Comparison of ENCODE assay signal across 8 mouse cellular contexts in genomic region chr5:112342463-112343204, GRCm38 (mm10). TPM values are rescaled to one million over a fixed set of nuclear protein-coding genes. Genes with fewer than 3 reads are reported as not detected.
DNase-seq lines count a peak whose midpoint lies in the region; ATAC-seq and TF ChIP-seq lines count a peak whose summit lies in the region.

Srrd (minus strand) TSS chr5:112343040.
Hps4 (plus strand) TSS chr5:112343083.

- no peak for DNase-seq in ES-E14 (ENCODE audit: low read depth, low spot score)
- peak; percentile 88 to 94 for DNase-seq in cerebellum, adult 2 months
- DNase-seq in forelimb bud, embryonic 11.5 days (ENCODE audit: low read depth, low spot score) = peak; percentile 84
- DNase-seq in heart, postnatal 4 days = peak; percentile 92
- DNase-seq in layer of hippocampus, adult 8-10 months (ENCODE audit: low spot score in 2 of 2) = peak; percentile 66 to 87
- DNase-seq in thymus, adult 2 months = peak; percentile 86

- TF ChIP-seq POLR2A in cerebellum, adult 2 months (IDR thresholded peaks at IDR 0.05; ENCODE audit: borderline replicate concordance, insufficient read depth, low read length) = peak; percentile 70; the same call in 1 of the 2 replicates
- TF ChIP-seq POLR2A in olfactory bulb, adult 2 months (IDR thresholded peaks at IDR 0.05; ENCODE audit: insufficient read depth, low read depth, low read length) = peak; percentile 87
- peak; percentile 38; the same call in 1 of the 2 replicates for TF ChIP-seq POLR2A in thymus, adult 2 months (IDR thresholded peaks at IDR 0.05; ENCODE audit: control insufficient read depth, extremely low read depth, insufficient read depth, low read length, poor library complexity)

- H3K27me3 ChIP-seq in cerebellum, adult 2 months (ENCODE audit: control insufficient read depth, insufficient read depth, low read length) = no peaks in the 10 kb centered on the region
- H3K27me3 ChIP-seq in lung, embryonic 15.5 days = no peaks in the 10 kb centered on the region
- H3K27me3 ChIP-seq in thymus, adult 2 months (ENCODE audit: control insufficient read depth, insufficient read depth, low read length) = no peaks in the 10 kb centered on the region

- peak within 1 kb of the TSS; percentile 81 to 94 for H3K4me3 ChIP-seq in ES-E14 (ENCODE audit: insufficient read depth in 1 of 2, low read depth in 1 of 2, low read length in 2 of 2, poor library complexity in 1 of 2, severe bottlenecking in 1 of 2)
- peak within 1 kb of the TSS; percentile 81 for H3K4me3 ChIP-seq in cerebellum, adult 2 months (replicated peaks; ENCODE audit: insufficient read depth, low read depth, low read length)
- peak within 1 kb of the TSS; percentile 99 for H3K4me3 ChIP-seq in lung, embryonic 15.5 days
- peak within 1 kb of the TSS; percentile 72 for H3K4me3 ChIP-seq in olfactory bulb, adult 2 months (ENCODE audit: insufficient read depth, low read depth, low read length)
- H3K4me3 ChIP-seq in thymus, adult 2 months (ENCODE audit: control insufficient read depth, insufficient read depth, low read length) = peak within 1 kb of the TSS; percentile 74

- 2% methylated on average over 63 of the region's 64 CpGs for WGBS in cerebellum, adult 2 months
- WGBS in lung, embryonic 15.5 days = 1% methylated on average over 59 of the region's 64 CpGs
- WGBS in olfactory bulb, adult 2 months = 2% methylated on average over 59 of the region's 64 CpGs
- WGBS in thymus, adult 2 months = 3% methylated on average over 64 of the region's 64 CpGs

- H3K9ac ChIP-seq in ES-E14 (ENCODE audit: insufficient read depth, low read depth, low read length, poor library complexity, severe bottlenecking) = peak within 1 kb of the TSS; percentile 82
- peak within 1 kb of the TSS; percentile 81 for H3K9ac ChIP-seq in lung, embryonic 15.5 days

- H3K4me2 ChIP-seq in lung, embryonic 15.5 days = peak within 1 kb of the TSS; percentile 83

- TF ChIP-seq CTCF in cerebellum, adult 2 months (IDR thresholded peaks at IDR 0.05; ENCODE audit: borderline replicate concordance, insufficient read depth, low read depth, low read length) = no peak
- TF ChIP-seq CTCF in olfactory bulb, adult 2 months (IDR thresholded peaks at IDR 0.05; ENCODE audit: insufficient read depth, low read depth, low read length) = no peak
- TF ChIP-seq CTCF in thymus, adult 2 months (IDR thresholded peaks at IDR 0.05; ENCODE audit: borderline replicate concordance, control insufficient read depth, extremely low read depth, insufficient read depth, low read length, poor library complexity) = peak; percentile 59; the same call in 1 of the 2 replicates

- H3K27ac ChIP-seq in ES-E14 (ENCODE audit: insufficient read depth, low read depth, low read length, poor library complexity, severe bottlenecking) = no peak within 1 kb of the TSS
- peak within 1 kb of the TSS; percentile 57 for H3K27ac ChIP-seq in cerebellum, adult 2 months (ENCODE audit: insufficient read depth, low read length)
- peak within 1 kb of the TSS; percentile 49 for H3K27ac ChIP-seq in lung, embryonic 15.5 days
- no peak within 1 kb of the TSS; the same call in none of the 2 replicates for H3K27ac ChIP-seq in olfactory bulb, adult 2 months (ENCODE audit: insufficient read depth, low read depth, low read length)
- H3K27ac ChIP-seq in thymus, adult 2 months (ENCODE audit: control insufficient read depth, insufficient read depth, low read length) = no peak within 1 kb of the TSS

- H3K4me1 ChIP-seq in ES-E14 (ENCODE audit: control insufficient read depth in 2 of 2, insufficient read depth in 2 of 2, low read length in 2 of 2, poor library complexity in 1 of 2) = no peaks in the 10 kb centered on the region
- H3K4me1 ChIP-seq in cerebellum, adult 2 months (ENCODE audit: control insufficient read depth, insufficient read depth, low read length) = peaks cover 20% of the 10 kb centered on the region
- peaks cover 20% of the 10 kb centered on the region for H3K4me1 ChIP-seq in lung, embryonic 15.5 days
- H3K4me1 ChIP-seq in olfactory bulb, adult 2 months (ENCODE audit: control insufficient read depth, insufficient read depth, low read length) = peaks cover 17% of the 10 kb centered on the region
- peaks cover 12% of the 10 kb centered on the region for H3K4me1 ChIP-seq in thymus, adult 2 months (replicated peaks; ENCODE audit: control insufficient read depth, insufficient read depth, low read length)

- in situ Hi-C loops in ES-E14 (cut with MboI; ENCODE audit: low sequenced_read_pairs in 2 of 2, unreplicated experiment in 2 of 2) = loop anchor here in 1 of 2 experiments (25.0 kb wide), 1 partner anchor 105 kb away; no protein-coding TSS in a partner anchor

- no peaks in the 10 kb centered on the region for H3K9me3 ChIP-seq in ES-E14 (ENCODE audit: control insufficient read depth, insufficient read depth, low read depth, low read length)
- H3K9me3 ChIP-seq in lung, embryonic 15.5 days = no peaks in the 10 kb centered on the region

- peak; percentile 85 for ATAC-seq in lung, embryonic 15.5 days (ENCODE audit: borderline replicate concordance, extremely low read depth, low FRiP score, low TSS enrichment)

- H3K36me3 ChIP-seq in ES-E14 (ENCODE audit: control insufficient read depth, insufficient read depth, low read length, poor library complexity, severe bottlenecking) = peaks cover 21% of the 10 kb centered on the region
- peaks cover 18% of the 10 kb centered on the region for H3K36me3 ChIP-seq in lung, embryonic 15.5 days
- peaks cover 5% of the 10 kb centered on the region; the same call in 1 of the 2 replicates for H3K36me3 ChIP-seq in thymus, adult 2 months (ENCODE audit: control insufficient read depth, insufficient read depth, low read length)

TF ChIP-seq in ES-E14, 5 proteins besides CTCF, POLR2A, EP300 and RAD21:
- TF ChIP-seq ZNF384 (IDR thresholded peaks at IDR 0.05; ENCODE audit: low read depth, low read length) = no peak
- TF ChIP-seq MAFK (IDR thresholded peaks at IDR 0.05; ENCODE audit: insufficient read depth, low read depth, low read length) = no peak
- no peak for TF ChIP-seq CHD2 (IDR thresholded peaks at IDR 0.05; ENCODE audit: low read depth, low read length)
- peak; percentile 75; the same call in 1 of the 2 replicates for TF ChIP-seq HCFC1 (IDR thresholded peaks at IDR 0.05; ENCODE audit: borderline replicate concordance, insufficient read depth, low read length)

RNA-seq across cellular contexts. Expression of gene Srrd, which starts in this region (rescaled TPM):
- 25.8 and 32.0 TPM in 2 replicates for total RNA-seq in ES-E14 (2012; rRNA removed)
- polyA plus RNA-seq in cerebellum, adult 2 months (2012; rRNA removed) = 56.6 and 61.3 TPM in 2 replicates
- 10 to 100 TPM; 11.5 to 14.6 TPM for total RNA-seq in heart, postnatal 4 days (2021)
- 10 to 100 TPM; 26.1 to 30.5 (median 28.1) TPM for total RNA-seq in layer of hippocampus, adult 8-10 months (2022)
- polyA plus RNA-seq in lung, embryonic 15.5 days (2015; fragmentation: Nextera tagmentation; extraction: Ambion mirVana) = 45.7 and 47.2 TPM in 2 replicates
- not detected in 2 replicates for polyA plus RNA-seq in olfactory bulb, adult 2 months (2012; ENCODE audit: insufficient read depth, insufficient read length, low replicate concordance, missing spikeins)
- polyA plus RNA-seq in thymus, adult 2 months (2012; rRNA removed) = 56.2 and 64.4 TPM in 2 replicates

RNA-seq across cellular contexts. Expression of gene Hps4, which starts in this region (rescaled TPM):
- total RNA-seq in ES-E14 (2012; rRNA removed) = 19.5 and 30.8 TPM in 2 replicates
- polyA plus RNA-seq in cerebellum, adult 2 months (2012; rRNA removed) = 47.4 and 54.5 TPM in 2 replicates
- total RNA-seq in heart, postnatal 4 days (2021) = 10 to 100 TPM; 14.4 to 15.5 TPM
- total RNA-seq in layer of hippocampus, adult 8-10 months (2022) = 10 to 100 TPM; 37.3 to 45.1 (median 39.2) TPM
- 26.3 and 31.1 TPM in 2 replicates for polyA plus RNA-seq in lung, embryonic 15.5 days (2015; fragmentation: Nextera tagmentation; extraction: Ambion mirVana)
- polyA plus RNA-seq in olfactory bulb, adult 2 months (2012; ENCODE audit: insufficient read depth, insufficient read length, low replicate concordance, missing spikeins) = not detected in 2 replicates
- polyA plus RNA-seq in thymus, adult 2 months (2012; rRNA removed) = 41.8 and 52.8 TPM in 2 replicates

Comparison
In these comparisons a context has a peak if more than half of its experiments do, and no peak if none do; other contexts are left out.
1. RNA of gene Srrd (polyA plus RNA-seq): 56.2 to 64.4 TPM in thymus, adult 2 months, 56.6 to 61.3 TPM in cerebellum, adult 2 months and 45.7 to 47.2 TPM in lung, embryonic 15.5 days; not detected in olfactory bulb, adult 2 months; every median in the first group is over 10 times any median in the second.
2. H3K27ac ChIP-seq: peak in cerebellum, adult 2 months (single experiment) and lung, embryonic 15.5 days (single experiment); none in ES-E14 (single experiment), olfactory bulb, adult 2 months (single experiment) and thymus, adult 2 months (single experiment).
3. Peak in every context shown above with its lines, with median percentiles within 50 percentile points of each other: H3K4me3 ChIP-seq and POLR2A ChIP-seq.